Mouse (Mus musculus) heart, postnatal 14 days (tissue): ENCODE measurements around the gene Unc79. TPM values are rescaled to one million over a fixed set of nuclear protein-coding genes. Genes with fewer than 3 reads are reported as not detected.

ENCODE experiments used
- DNase-seq, 2 experiments: peaks; one replicate each; pipeline ENCODE4 v3.0.0; 2021 to 2022
- intact Hi-C: fragments of 180-260 bp; cut with DNase I; formaldehyde crosslinking; loops from one replicate; pipeline ENCODE4 v1.15.1; 2025
- total RNA-seq, 2 experiments: library from RNA; stranded (reverse); gene quantifications; 2 replicates each; pipeline ENCODE4 v1.2.3; 2021

Gene Unc79
- total RNA-seq, 2 experiments from 2014 or later = 0.05 to 0.12 TPM

DNA sequence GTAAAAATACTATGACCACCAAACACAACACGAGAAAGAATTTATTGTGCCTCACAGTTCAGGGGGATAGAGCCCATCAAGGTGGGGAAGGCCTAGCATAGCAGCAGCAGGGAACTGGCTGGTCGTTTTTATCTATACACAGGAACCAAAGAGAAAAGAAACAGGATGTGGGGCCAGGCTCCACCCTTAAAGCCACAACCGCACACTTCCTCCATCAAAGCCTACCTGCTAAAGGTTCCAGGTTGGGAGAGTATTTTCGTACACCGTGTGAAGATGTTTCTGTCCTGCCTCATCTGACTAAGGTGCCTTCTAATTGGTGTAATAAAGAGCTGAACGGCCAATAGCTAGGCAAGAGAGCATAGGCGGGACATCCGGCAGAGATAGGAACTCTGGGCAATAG is 168.0 kb downstream of the Unc79 start:
- DNase-seq = no peak
- intact Hi-C loops = no loop called here

DNA sequence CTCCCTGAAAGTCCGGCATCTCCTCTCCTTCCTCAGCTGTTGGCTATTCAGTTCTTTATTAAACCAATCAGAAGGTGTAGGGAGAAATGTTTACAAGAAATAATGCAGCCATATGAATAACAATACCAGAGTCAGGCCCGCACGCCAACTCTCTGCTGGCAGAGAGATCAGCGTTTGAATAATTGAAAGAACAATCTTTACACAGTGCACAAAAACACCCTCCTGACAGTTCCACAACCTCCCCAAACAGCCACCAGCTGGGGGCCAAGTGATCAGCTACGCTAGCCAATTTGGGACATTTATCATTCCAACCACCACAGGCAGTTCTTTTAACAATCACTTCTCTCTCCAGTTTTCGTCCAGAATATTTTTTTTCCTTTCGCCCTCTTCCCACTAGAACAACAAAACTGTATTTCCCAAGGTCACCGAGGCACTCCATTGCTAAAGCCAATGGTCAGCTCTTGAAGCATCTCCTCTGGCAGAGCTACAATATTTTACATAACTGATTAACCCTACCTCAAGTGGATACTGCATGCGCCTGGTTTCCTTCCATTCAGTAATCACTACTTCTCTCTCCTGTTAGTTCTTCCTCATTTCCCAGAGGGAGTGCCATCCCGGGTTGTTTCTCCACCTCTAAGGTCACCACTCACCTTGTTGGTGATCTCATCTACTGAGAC is 169.0 kb downstream of the Unc79 start:
- no peak for DNase-seq
- intact Hi-C loops = no loop called here

DNA sequence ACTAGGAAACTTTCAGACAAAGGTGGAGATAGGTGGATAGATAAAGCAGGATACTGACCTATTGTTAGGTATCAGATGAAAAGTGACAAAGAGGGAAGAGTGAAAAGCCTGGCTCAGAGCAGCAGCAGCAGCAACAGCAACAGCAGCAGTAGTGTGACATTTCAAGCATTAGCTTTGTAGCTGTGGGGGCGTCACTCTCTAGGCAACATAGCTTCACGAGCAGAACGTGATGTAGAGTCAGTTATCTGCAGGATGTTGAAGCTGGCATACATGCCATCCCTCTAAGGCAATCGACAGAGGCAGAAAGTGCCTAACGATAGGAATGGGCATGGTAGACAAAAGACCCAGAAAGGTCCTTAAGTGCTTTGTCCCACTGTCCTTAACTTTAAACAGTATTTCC is 173.3 kb downstream of the Unc79 start:
- intact Hi-C loops = no loop called here
- DNase-seq = no peak

GRCm38 (mm10) chr12:103123861-103124260 is 175.2 kb downstream of the Unc79 start:
- intact Hi-C loops = no loop called here
- DNase-seq = no peak

- no peak for DNase-seq
- intact Hi-C loops = no loop called here
These were observed 180.3 kb downstream of the Unc79 start for GRCm38 (mm10) chr12:103128914-103129313.

DNA sequence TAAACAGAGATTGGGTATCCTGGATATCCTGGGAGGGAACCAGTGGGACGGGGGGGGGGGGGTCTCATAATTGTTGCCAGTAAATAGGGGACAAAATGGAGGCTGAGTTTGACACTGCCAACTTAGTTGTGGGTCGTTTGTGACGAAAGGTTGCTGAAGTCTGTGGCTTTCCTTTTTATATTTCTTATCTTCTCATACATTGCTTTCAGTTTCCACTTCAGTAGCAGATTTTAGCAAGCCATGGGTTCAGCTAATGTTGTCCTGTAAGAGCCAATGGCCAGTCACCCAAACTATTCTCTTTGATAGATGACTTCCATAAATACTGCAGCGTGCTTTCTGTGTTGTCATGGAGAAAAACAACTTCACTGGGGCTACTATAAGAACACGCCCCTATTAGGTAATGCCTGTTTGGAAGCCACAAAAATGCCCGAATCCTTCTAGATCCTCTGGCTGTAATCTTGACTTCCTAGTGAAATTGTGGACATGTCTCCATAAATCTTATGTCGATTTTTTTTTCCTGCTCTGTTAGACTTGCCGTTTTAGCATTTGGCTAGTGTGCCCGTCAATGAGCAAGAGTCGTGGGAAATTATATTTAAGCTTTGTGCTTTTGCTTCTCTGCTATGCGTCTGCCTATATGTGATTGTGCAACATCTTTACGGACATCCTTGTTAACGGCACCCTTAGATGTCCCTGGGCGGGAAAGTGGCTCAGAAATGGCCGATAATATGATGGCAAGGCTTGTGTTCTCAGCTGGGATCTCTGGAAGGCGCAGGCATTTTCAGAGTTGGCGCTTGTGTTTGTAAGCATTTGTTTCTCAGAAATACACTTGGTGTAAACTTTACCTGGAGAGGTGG is 181.0 kb downstream of the Unc79 start:
- no peak for DNase-seq
- intact Hi-C loops = no loop called here

DNA sequence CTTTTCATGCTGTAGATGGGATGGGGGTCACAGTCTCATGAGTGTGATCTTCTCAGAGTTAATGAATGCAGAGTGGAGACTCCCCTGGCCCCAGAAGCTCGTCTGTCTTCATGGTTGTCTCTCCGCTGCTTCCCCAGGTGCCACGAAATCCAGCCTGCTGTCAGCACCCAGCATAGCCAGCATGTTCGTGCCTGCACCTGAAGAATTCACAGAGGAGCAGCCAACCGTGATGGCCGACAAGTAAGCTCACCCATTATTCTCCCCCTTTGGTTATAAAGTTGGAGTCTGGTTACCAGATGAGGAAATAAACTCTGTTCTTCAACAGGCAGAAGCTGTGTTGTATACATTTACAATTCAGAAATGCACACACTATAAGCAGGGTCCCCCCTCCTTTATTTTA is 182.8 kb downstream of the Unc79 start:
- DNase-seq = no peak
- intact Hi-C loops = no loop called here

GRCm38 (mm10) chr12:103142550-103143010 is 193.9 kb downstream of the Unc79 start:
- peak in 1 of 2 experiments; percentile 60 for DNase-seq
- intact Hi-C loops = loop anchor here (2.0 to 5.0 kb wide), 2 partner anchors 100 to 230 kb away; partner anchors contain the start of gene Prima1

DNA sequence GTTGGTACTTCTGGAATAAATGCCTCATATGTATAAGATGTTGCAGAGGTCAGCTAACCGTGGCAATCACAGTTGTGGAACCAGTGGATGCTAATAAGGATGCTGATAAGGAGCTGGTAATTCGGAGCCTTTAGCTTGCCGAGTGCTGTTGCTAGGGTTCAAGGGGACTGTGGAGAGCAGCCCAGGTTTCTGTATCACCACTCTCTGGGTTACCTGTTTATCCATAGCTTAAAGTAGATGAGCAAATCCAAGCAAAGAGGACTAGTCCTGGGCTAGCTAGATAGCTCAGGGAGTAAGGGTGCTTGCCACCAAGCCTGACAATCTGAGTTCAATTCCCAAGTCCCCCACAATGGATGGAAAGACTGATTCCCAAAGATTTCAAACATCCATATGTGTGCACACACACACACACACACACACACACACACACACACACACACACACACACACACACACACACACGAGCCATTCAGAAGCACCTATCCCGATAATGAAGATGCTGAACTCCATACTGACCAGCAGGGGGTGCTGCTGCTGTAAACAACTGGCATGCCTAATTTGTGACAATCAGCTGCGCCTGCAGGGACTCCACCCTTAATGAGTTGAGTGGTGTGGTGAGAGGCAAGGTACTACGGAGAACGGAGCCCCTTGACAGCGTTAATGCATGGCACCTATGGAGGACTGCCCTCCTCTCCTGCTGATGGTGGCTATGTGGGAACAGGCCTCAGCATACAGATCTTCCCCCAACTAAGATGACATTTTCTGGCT is 195.3 kb downstream of the Unc79 start:
- peak; percentile 52 to 65 for DNase-seq
- intact Hi-C loops = loop anchor here (1.0 to 5.0 kb wide), 3 partner anchors 99 to 228 kb away; partner anchors contain the start of gene Prima1

DNA sequence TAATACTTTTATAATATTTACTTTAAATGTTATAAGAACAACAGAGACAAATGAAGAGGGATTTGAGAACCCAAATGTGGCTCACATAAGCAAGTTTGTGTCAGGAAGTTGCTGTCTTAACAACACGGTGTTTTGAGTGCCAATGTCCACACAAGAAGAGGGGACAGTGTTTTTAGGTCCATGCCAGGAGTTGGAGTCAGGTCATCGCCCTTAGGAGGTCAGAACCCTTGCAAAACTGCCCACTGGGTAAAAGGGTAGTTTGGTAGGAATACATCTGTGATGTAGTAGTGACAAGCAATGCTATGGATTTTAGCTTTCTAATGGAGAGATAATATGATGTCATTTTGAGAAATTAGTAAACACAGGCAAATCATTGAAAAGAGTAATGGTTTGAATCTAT is 201.6 kb downstream of the Unc79 start:
- DNase-seq = no peak
- intact Hi-C loops = no loop called here

GRCm38 (mm10) chr12:103154927-103155326 is 206.3 kb downstream of the Unc79 start:
- no peak for DNase-seq
- intact Hi-C loops = no loop called here

DNA sequence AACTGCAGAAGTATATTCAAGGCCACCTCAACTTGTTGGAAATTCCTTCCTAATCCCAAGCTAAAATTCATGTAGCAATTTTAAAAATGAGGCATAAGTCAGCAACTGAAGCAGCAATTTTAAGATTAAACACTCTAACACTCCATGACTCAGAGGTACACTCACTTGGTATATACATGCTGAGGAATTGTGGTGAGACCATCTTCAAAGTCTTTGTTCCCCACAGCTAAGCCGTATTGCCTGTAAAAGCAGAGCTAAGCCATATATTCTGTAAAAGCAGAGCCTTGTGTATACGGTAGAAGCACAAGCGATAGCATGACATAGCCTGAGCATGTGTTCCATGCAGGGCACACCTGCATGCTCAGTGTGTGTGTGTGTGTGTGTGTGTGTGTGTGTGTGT is 206.7 kb downstream of the Unc79 start:
- intact Hi-C loops = no loop called here
- no peak for DNase-seq

DNA sequence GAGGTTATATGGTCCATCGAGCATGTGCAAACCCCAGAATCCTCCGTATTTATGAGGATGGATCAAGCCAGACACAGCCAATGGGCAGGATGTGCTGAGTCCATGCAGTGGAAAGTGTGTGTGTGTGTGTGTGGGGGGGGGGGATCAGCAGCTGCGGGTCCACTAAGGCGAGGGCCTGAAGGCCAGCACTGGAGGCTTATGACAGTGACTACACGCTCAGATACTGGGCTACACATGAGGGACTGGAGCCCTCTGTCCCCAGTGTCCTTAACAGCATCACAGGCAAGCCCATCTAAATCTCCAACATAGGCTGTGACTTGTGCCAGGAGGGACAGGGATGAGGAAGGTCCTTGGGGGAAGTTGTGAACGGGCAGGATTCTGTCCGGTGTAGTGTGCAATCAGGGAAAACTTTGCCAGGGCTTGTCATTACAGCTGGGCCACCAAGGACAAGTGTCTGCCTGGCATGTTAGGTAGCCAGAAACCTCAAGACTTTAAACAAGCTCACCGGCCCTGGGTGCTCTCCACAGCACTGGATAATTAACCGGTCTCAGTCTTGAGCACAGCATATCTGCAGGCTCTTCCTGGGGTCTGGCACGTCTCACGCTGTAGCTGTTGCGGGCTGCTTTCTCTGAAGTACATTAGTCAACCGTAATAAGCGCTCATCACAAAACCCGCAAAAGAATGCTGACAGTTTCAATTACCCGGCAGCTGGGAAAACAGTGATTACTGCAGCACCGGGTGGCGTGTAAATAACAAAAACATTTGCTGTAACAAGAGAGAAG is 208.7 kb downstream of the Unc79 start:
- intact Hi-C loops = no loop called here
- DNase-seq = no peak

DNA sequence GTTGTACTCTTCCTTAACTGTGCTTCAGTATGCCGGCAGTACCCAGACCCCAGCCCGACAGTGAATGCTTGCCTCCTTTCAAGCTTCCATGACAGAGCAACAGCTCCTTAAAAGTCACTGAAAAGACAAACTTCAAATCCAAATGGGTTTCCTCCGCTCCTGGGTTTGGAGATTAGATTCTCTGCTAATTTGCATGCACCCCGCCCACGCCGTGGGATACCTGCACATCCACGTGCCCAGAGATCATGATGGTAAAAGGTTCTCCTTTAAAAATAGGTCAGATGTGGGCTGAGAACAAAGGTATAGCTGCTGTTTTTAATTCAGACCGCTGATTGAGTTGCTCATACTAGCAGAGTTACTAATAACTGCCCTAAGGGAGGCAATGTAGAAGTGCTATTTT is 210.4 kb downstream of the Unc79 start:
- no peak for DNase-seq
- intact Hi-C loops = no loop called here

GRCm38 (mm10) chr12:103160721-103161120 is 212.1 kb downstream of the Unc79 start:
- intact Hi-C loops = no loop called here
- DNase-seq = no peak

- DNase-seq = no peak
- intact Hi-C loops = no loop called here
These were observed 214.9 kb downstream of the Unc79 start for GRCm38 (mm10) chr12:103163596-103163995.

- intact Hi-C loops = no loop called here
- no peak for DNase-seq
These were observed 215.7 kb downstream of the Unc79 start for GRCm38 (mm10) chr12:103164101-103165030.

DNA sequence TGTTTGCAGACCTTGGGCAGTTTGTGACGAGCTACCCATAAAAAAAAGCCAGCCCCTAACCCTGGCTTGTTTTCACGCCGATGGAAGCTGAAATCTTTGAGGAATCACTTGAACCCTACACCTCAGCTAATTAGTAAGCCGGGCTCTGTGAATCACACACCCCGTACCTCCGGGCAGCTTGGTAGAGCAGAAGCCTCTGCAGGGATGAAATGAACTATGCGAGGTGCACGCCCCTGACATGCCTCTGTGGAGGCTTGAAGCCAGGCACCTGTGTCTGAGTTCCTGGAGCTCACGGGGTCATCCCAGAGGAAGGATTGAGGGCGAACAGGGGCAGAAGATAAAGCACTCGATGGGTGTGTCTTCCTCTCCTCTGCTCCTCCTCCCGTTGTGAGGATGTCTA is 220.2 kb downstream of the Unc79 start:
- DNase-seq = no peak
- intact Hi-C loops = no loop called here

DNA sequence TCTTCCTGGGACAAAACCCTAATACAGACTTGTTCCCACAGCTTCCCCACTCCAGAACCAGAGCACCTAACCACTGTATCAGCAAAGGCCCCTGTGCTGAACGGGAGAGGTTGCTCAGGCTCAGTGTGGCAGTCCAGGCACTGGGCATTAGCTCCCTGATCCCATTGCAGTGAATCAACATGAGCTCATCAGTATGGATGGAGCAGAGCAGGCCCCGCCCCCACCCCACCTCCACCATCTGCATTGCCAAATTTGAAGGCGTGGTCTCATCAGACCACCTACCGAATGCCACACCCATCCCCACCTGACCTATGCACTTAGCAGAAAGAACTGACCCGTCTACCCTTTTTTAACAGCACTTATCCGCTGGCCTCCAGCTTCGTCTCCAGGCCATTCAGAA is 234.4 kb downstream of the Unc79 start:
- DNase-seq = no peak
- intact Hi-C loops = no loop called here
